Mouse (Mus musculus) gastrocnemius, postnatal 36 days (tissue): ENCODE results near the gene Plekhj1. TPM values are rescaled to one million over a fixed set of nuclear protein-coding genes. Genes with fewer than 3 reads are reported as not detected.

ENCODE experiments used
- DNase-seq, 2 experiments: peaks; one replicate each; pipeline ENCODE4 v3.0.0; 2022
- intact Hi-C: fragments of 180-260 bp; cut with DNase I; formaldehyde crosslinking; loops from one replicate; pipeline ENCODE4 v1.15.1; 2025
- total RNA-seq, 2 experiments: library from RNA; stranded (reverse); gene quantifications; 2 replicates each; pipeline ENCODE4 v1.2.3; 2021

The Plekhj1 gene
- total RNA-seq, 2 experiments from 2014 or later = 21.6 to 22.5 TPM

DNA sequence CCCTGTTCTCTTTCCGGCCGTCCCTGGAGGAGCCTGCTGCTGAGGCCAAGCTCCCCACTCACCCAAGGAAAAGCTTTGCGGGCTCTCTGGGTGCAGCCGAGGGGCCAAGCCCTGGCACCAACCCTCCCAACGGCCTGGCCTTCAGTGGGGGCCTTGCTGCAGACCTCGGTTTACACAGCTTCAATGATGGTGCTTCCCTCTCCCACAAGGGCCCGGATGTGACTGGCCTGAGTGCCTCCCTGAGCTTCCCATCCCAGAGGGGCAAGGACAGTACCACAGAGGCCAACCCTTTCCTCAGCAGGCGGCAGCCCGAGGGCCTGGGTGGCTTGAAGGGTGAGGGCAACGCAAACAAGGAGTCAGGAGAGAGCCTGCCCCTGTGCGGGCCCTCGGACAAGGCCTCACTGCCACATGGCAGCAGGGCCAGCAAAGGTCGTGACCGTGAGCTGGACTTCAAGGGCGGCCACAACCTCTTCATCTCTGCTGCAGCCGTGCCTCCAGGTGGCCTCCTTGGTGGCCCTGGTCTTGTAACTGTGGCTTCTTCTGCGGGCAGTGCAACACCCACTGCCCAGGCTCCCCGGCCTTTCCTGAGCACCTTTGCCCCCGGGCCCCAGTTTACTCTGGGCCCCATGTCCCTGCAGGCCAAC, 7.5 kb downstream of the Plekhj1 start:
- intact Hi-C loops = no loop called here

DNA sequence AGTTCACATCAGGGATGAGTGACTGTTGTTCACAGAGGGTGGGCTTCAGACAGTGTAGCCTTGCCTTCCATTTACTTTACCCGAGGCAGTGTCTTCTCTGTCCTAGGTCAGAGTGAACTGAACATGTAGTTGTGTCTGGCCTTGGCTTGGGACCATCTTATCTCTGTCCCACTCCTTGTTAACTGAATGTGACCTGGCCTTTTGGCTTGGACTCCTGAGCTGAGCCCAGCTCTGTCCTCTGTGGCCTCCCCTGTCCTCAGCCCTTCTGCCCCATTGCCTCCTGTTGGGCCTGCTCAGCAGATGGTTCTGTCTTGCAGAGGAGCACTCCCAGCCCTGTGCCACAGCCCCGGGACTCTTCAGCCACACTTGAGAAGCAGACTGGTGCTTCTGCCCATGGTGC, 10.9 kb downstream of the Plekhj1 start:
- no peak for DNase-seq
- intact Hi-C loops = no loop called here

More for the DNA sequence above, 7.5 kb downstream of the Plekhj1 start:
- no peak for DNase-seq

DNA sequence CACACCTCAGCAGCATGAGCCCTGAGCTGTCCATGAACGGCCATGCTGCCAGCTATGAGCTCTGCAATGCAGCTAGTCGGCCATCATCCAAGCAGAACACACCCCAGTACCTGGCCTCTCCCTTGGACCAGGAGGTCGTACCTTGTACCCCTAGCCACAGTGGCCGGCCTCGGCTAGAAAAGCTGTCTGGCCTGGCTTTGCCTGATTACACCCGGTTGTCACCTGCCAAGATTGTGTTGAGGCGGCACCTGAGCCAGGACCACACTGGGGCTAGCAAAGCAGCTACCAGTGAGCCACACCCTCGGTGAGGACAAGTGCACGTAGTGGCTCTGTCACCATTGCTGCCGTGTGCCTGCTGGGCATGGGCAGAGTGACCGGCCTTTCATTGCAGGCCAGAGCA, 12.5 kb downstream of the Plekhj1 start:
- intact Hi-C loops = no loop called here
- no peak for DNase-seq

DNA sequence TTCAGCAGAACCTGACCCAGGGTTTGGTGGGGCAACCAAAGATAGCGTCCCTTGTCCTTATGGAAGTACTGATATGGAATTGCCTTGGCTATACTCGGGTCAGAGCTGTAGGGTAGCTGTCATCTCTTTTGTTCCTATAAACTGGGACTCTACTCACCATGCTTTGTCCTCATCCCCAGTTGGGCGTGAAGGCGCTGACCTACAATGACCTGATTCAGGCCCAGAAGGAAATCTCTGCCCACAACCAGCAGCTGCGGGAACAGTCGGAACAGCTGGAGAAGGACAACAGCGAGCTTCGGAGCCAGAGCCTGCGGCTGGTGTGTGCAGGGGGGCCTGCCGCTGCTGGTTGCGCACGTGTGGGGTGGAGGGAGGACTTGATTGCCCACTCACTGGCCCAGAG, 13.6 kb downstream of the Plekhj1 start:
- intact Hi-C loops = loop anchor here (5.0 kb wide), 1 partner anchor 38 kb away; no protein-coding TSS in a partner anchor
- no peak for DNase-seq

DNA sequence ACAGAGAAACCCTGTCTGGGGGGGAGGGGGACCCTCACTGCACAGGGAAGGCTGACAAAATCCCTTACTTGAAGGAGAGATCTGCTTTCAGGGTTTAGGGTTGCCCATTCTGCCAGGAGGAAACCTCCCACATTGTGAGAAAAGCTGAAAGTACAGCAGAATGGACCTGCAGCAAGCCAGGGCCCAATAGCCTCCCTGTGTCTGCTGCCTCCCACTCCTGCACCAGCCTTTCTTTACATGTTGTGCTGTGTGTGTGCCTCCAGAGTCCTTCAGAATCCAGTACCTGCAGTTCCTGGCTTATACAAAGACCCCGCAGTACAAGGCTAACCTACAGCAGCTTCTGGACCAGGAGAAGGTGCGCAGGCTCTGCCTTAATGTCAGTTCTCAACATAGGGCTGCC, 14.1 kb downstream of the Plekhj1 start:
- DNase-seq = no peak
- intact Hi-C loops = loop anchor here (5.0 kb wide), 1 partner anchor 37 kb away; no protein-coding TSS in a partner anchor

DNA sequence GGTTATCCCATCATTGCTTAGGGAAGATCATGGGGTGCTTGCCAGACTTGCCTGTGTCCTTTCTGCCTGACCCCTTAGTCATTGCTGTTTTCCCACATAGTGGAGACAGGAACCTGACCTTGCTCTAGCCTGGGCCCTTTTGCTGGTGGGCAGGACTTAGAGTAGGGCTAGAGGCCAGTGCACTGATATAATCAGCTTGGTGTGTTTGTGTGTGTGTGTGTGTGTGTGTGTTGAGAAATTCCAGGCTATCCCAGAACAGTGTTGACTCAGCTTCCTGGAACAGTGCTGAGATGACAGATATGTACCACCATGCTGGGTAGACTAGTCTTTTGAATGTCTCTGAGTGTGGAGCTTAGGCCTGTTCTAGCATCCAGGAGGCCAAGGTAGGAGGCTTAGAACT, 18.9 kb downstream of the Plekhj1 start:
- intact Hi-C loops = no loop called here
- no peak for DNase-seq

DNA sequence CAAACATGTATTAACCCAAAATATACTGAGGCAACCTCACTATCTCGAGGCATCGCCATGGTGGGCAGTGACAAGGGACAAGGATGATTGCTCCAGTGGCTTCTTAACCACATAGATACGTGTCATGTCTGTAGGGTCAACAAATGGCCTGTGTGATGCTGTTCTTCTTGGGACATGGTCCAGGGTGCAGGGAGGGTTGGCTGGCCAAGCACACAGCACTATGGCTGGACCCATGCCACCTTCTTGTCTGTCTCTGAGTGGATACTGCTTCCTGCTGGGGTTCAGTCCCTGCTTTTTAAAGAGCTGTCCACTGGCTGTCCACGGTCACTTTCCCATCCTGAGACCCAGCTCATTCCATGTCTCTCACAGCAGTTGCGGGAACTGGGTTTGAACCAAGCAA, 21.3 kb downstream of the Plekhj1 start:
- DNase-seq = no peak

DNA sequence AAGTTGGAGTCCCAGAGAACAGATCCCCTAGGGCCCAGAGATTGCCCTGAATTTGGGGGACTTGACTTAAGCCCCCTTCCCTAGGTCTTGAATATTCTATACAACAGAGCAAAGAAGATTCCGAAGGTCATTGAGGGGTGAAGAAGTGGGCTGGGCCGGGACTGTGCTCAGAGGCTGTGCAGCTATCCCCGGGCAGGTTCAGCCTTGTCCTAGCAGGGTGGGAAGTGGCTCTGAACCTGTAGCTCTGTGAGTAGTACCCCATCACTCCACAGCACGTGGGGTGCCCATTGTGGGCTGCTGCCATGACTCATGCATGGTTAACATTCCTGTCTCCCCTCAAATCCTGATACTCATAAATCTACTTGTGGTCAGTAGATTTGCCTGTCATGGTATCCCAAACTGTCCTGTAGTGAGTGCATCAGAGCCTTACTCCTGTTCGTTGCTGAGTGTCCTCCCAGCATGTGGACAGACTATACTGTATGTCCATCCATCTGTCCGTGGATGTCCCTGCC, 22.0 kb downstream of the Plekhj1 start:
- no peak for DNase-seq
- intact Hi-C loops = no loop called here

More for the DNA sequence above, 21.3 kb downstream of the Plekhj1 start:
- intact Hi-C loops = no loop called here

DNA sequence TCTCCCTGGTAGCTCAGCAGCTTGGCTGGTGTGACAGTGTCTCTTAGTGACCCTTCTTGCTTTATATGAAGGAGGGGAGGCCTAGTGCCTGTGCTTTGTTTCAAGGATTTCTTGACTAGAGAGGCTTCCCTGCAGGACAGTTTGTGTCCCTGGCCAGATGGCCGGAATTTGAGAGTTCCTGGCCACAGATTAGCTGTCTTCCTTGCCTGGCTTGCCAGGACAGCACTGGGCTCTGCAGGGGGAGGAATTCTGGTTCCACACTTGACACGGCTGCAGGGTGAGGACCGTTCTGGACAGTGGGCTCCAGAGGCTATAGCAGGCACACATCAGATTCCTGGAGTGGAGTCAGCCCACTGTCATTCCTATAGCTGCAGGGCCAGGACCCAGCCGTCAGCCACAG, 22.7 kb downstream of the Plekhj1 start:
- no peak for DNase-seq
- intact Hi-C loops = loop anchor here (2.0 kb wide), 1 partner anchor 17 kb away; no protein-coding TSS in a partner anchor

DNA sequence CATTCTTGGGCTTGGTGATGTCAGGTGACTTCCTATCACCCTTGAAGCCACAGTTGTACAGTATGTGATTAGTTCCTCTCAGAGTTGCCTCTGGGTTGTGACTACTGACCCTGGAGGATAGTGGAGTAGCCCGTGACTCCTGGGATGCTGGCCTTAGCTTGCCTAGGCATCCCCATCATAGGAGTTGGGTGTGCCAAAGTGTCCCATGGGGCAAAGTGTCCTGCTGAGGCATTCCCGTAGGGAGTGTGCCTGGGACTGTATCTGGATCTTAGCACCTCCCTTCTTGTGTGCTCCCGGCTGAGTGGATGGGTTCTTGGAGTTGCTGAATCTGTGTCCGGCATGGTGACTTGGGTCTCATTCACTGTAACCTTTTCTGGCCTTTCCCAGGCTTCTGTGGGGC, 23.4 kb downstream of the Plekhj1 start:
- intact Hi-C loops = loop anchor here (2.0 kb wide), 1 partner anchor 16 kb away; no protein-coding TSS in a partner anchor
- no peak for DNase-seq

DNA sequence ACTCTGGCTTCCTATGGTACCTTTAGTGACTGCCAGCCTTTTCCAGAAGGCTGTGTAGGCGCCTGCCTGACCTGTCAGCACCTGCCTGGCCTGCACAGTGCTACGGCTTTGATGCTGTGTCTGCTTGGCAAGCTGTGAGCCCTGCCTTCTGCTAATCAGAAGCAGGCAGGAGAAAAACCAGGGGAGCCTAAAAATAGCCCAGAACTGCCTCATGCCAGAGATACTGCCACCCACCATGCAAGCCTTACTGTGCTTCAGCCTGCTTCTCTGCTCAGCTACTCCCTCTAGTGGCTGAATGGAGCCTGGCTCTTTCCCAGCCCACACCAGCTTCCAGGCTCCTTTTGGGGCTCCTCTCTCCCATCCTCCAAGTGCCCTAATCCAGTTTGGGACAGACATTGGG, 23.9 kb downstream of the Plekhj1 start:
- intact Hi-C loops = loop anchor here (2.0 kb wide), 1 partner anchor 16 kb away; no protein-coding TSS in a partner anchor
- DNase-seq = peak; percentile 70 to 79

DNA sequence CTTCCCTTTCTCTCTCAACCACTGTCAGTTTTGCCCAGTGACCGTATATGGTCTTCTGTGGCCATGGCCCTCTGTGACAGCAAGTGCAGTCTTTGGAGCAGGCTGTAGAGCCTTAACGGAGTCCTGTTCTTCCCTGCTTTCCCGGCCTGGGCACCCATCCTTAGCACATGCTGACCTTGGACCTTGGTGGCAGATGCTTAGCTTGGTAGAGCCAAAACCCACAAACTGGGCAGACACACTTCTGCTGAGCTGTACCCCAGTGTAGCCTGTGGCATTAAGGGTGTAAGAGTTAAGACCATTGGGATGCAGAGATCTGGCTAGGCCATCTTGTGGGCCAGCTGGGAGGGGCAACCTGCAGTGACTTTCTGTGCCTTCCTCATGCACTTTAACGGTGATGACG, 24.6 kb downstream of the Plekhj1 start:
- intact Hi-C loops = loop anchor here (2.0 kb wide), 1 partner anchor 15 kb away; no protein-coding TSS in a partner anchor
- DNase-seq = no peak

DNA sequence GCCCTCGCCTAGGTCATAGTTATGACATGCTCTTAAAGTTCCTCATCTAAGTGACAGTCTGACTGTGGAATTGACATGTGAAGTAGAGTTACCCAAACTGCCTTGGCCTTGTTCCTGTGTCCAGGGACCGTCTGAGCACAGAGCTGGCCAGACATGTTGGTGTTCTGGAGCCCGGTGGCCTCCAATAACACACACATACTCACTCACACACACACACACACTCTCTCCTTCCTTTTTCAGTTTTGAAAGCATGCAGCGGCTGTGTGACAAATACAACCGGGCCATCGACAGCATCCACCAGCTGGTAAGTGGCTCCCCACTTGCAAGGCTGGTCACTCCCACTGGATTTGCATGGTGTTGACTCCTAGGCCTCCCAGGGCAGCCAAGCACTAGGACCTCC, 30.1 kb downstream of the Plekhj1 start:
- no peak for DNase-seq
- intact Hi-C loops = no loop called here

DNA sequence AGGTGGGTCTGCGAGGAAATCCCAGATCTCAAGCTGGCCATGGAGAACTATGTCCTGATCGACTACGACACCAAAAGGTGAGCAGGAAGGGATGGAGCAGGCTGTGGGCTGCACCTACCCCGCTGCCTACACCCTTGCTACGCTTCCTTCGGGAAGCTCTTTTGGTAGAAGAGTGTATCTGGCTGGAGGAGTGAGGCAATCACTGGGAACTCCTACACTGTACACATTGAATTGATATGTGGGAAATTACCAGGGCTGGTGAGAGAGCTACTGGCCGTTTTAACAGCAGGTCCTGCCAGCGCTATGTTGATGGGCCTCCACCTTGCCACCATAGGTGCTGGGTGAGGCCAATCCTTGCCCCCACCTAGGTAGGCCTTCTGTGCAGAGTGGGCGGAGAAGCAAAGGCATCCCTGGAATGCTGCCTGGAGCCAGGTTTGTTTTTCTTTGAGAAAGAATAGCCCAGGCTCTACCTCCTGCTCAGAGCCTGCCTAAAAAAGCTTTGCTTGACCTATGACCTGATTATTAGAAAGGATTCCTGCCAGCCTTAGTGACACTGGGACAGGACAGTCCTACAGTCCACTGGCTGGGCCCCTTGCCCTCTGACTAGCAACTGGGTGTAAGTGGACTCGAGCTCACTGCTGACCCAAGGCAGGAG, 32.1 kb downstream of the Plekhj1 start:
- no peak for DNase-seq
- intact Hi-C loops = no loop called here

DNA sequence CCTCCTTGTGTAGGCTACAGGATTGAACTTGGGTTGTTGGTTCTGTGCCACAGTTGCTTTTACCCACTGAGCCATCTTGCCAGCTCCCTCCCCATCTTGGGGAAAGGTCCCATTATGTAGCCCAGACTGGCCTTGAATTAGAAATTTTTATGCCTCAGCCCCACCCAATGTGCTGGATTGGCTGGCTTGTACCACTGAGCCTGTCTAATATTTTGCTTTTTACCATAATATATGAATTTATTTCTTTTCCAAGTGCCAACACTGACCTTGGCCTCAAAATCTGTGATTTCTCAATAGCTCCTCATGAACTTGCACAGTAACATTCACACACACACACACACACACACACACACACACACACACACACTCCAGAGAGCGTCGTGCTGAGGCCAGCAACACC, 32.7 kb downstream of the Plekhj1 start:
- no peak for DNase-seq
- intact Hi-C loops = no loop called here

DNA sequence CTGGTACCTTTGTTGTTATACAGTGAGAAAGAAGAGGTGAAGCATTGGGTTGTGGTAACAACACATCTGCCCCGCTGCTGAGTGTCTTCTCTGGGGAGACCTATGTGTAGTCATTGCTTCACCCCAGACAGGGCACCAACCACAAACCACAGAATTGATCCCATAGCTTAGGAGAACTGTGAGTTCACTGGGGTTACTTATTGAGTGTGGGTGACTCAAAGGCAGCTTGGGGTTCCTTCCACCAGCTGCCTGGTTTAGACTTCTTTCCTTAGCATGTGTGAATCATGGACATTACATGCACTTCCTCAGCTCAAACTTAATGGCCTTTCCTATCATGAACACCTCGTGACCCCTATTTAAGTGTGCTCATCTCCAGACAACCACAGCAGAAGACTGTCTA, 34.9 kb downstream of the Plekhj1 start:
- intact Hi-C loops = no loop called here
- no peak for DNase-seq

DNA sequence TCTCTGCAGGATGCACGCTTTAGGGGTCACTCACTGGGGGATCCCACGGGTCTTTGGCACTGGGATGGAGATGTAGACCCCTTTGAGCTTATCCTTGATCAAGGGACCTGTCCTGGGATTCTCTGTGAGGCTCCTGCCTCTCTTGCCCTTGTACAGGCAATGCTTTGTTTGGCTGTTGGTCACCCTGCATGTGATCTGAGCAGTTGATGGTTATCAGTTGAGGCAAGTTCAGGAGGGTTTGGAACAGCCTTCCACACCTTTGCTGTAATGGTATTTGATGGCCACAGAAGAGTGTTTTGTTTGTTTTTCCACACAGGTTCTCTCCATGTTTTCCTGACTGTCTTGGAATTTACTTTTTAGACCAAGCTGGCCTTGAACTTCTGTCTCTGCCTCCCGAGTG, 36.6 kb downstream of the Plekhj1 start:
- intact Hi-C loops = no loop called here

DNA sequence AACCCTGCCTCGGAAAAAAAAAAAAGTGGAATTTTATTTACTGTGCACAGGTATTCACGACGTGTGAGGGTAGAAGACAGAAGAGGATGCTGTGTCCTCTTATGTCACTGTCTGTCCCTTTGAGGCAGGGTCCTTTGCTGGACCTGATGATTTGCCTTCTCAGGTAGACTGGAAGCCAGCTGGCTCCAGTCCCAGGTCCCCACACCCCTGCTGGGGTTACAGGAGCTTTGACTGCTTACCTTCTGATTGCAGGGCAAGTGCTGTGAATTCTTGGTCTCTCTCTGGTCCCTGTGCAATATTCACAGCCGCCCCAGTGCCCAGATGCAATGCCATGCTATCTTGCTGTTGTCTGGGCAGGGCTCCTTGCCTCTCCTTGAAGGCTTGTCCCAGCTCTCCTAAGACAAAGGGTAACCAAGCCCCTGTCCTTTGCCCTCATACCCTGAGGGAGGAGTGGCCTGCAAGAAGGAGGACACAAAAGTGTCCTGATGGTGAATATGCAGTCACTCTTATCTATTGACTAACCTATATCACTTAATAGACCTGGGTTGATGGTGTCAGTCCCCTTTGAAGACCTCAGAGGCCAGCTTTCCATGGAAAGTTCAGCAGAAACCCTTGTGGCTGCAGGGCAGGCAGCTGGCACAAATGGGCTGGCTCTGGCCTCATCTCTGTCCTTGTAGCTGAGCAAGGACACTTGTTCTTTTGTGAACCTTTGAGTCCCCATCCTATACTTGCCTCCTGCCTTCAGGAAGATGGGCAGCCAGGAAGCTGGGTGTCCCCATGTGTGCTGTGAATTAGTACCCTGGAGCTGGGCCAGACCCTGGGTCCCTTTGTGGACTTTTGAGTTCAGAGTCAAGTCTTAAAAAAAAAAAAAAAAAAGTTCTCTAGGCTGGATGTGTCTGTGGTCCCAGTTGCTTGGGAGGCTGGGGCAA, 37.6 kb downstream of the Plekhj1 start:
- no peak for DNase-seq
- intact Hi-C loops = no loop called here

More for the DNA sequence above, 36.6 kb downstream of the Plekhj1 start:
- DNase-seq = no peak

DNA sequence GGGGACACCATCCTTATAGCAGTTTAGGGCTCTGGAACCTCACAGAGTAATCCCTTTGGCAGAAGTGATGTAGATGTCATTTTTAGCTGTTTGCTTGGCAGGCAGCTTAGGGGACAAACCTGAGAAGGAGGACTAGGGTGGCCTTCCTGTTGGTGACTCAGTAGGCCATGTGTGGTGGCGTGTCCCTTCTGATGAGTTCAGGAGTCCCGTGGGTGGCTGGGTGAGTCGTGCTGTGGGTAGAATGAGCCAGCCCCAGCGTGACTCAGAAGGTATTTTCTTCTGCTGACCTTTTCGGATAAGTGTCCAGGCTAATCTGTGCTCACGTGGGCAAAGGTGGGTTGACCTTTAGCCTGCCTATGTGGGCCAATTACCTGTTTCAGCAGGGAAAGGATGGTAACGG, 39.8 kb downstream of the Plekhj1 start:
- intact Hi-C loops = loop anchor here (2.0 kb wide), 1 partner anchor 16 kb away; no protein-coding TSS in a partner anchor
- DNase-seq = no peak

DNA sequence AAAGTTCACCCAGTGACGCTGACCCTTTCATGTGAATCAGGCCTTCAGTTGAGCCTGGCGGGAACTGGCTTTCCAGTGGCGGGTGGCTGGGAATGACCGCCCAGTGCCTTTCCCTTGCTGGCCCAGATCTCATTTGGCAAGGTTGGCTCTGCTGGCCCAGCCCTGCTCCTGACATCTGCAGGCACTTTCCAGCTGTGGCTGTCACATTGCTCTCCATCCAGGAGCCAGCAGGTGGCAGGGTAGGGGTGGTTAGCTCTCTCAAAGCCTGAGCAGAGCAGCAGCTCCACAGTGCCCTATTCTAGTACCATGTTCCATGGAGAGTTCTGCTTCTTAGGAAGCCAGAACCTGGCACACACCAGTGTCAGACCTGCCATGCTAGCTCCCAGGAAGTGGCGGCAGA, 40.7 kb downstream of the Plekhj1 start:
- intact Hi-C loops = loop anchor here (2.0 kb wide), 1 partner anchor 17 kb away; no protein-coding TSS in a partner anchor

DNA sequence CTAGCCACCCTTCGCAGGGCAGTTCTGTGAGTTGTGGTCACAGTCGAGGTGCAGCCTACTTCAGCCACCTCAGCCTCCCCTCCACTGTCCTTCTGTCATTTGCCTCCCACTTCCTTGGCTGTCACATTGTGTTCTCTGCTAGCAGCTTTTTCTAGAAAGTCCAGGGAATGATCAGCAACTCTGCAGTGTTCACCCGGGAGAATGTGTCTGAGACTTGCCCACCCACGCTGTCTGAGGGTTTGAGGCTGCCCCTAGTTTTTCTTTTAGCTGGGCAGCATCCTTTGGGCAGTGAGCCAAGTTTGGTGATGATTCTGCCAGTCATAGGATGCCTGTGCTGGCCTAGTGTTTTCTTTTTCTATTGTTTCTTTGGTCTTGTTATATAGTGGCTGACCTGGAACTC, 41.5 kb downstream of the Plekhj1 start:
- DNase-seq = no peak
- intact Hi-C loops = no loop called here

More for the DNA sequence above, 40.7 kb downstream of the Plekhj1 start:
- peak; percentile 76 to 84 for DNase-seq
